Mouse (Mus musculus): ENCODE measurements around the gene Nek4. TPM values are rescaled to one million over a fixed set of nuclear protein-coding genes. Genes with fewer than 3 reads are reported as not detected.

The Nek4 gene
- polyA plus RNA-seq, 1 experiment from 2014 or later, result 8.7 TPM

- no peaks in the 10 kb centered on the region for H3K27me3 ChIP-seq (ENCODE audit: insufficient read depth, low read length)
- H3K9me3 ChIP-seq (replicated peaks; ENCODE audit: low read length), result no peaks in the 10 kb centered on the region
- 0 out of 2 replicates have a peak, but pooled peaks cover under 1% of the 10 kb centered on the region for H3K4me1 ChIP-seq (replicated peaks; ENCODE audit: insufficient read depth, low read length)
- no peak overlapping the region for H3K4me2 ChIP-seq (ENCODE audit: low read length)
- WGBS, result 15% methylated on average over 1 of the region's 1 CpGs
- H3K27ac ChIP-seq, result no peak overlapping the region
- ATAC-seq (replicated peaks; ENCODE audit: low FRiP score, low read depth), result no peak
- peaks cover 24% of the 10 kb centered on the region for H3K36me3 ChIP-seq (ENCODE audit: insufficient read depth, low read length)
- no peak for TF ChIP-seq CTCF (IDR thresholded peaks at IDR 0.05; ENCODE audit: low read depth)
- no peak overlapping the region for H3K9ac ChIP-seq (ENCODE audit: low read depth, low read length)
- peak; percentile 9 for DNase-seq (ENCODE audit: low spot score)
- no peak overlapping the region for H3K4me3 ChIP-seq (replicated peaks; ENCODE audit: low read depth, low read length)
Measured at GRCm38 (mm10) chr14:31022579-31022978, 71.4 kb downstream of the Nek4 start.

- no peak for DNase-seq (ENCODE audit: low spot score)
- 77% methylated on average over 3 of the region's 3 CpGs for WGBS
- no peak overlapping the region for H3K4me3 ChIP-seq (replicated peaks; ENCODE audit: low read depth, low read length)
Measured at GRCm38 (mm10) chr14:31025785-31026184, 74.6 kb downstream of the Nek4 start.

More at GRCm38 (mm10) chr14:31025785-31026184, 74.6 kb downstream of the Nek4 start:
- H3K4me2 ChIP-seq (ENCODE audit: low read length), result no peak overlapping the region
- peaks cover 36% of the 10 kb centered on the region for H3K36me3 ChIP-seq (ENCODE audit: insufficient read depth, low read length)
- H3K27ac ChIP-seq, result no peak overlapping the region
- H3K9me3 ChIP-seq (replicated peaks; ENCODE audit: low read length), result no peaks in the 10 kb centered on the region
- TF ChIP-seq CTCF (IDR thresholded peaks at IDR 0.05; ENCODE audit: low read depth), result peak; percentile 56
- no peak for ATAC-seq (replicated peaks; ENCODE audit: low FRiP score, low read depth)
- H3K4me1 ChIP-seq (replicated peaks; ENCODE audit: insufficient read depth, low read length), result no peaks in the 10 kb centered on the region
- no peak overlapping the region for H3K9ac ChIP-seq (ENCODE audit: low read depth, low read length)
- H3K27me3 ChIP-seq (ENCODE audit: insufficient read depth, low read length), result no peaks in the 10 kb centered on the region

Other genes with a start within 250 kb of the Nek4 start
- gene Sfmbt1, start 236.5 kb upstream of the Nek4 start, polyA plus RNA-seq (2015; fragmentation: Nextera tagmentation; extraction: Ambion mirVana), result 10.9 and 12.0 TPM in 2 replicates
- gene Tmem110, start 125.8 kb upstream of the Nek4 start, polyA plus RNA-seq (2015; fragmentation: Nextera tagmentation; extraction: Ambion mirVana), result 22.6 and 23.4 TPM in 2 replicates
- gene Mustn1, start 72.2 kb upstream of the Nek4 start, polyA plus RNA-seq (2015; fragmentation: Nextera tagmentation; extraction: Ambion mirVana), result 6.6 and 8.1 TPM in 2 replicates
- gene Itih4, start 64.9 kb upstream of the Nek4 start, polyA plus RNA-seq (2015; fragmentation: Nextera tagmentation; extraction: Ambion mirVana), result 0.17 and 0.26 TPM in 2 replicates
- 0.53 and 0.75 TPM in 2 replicates for gene Itih3, start 27.6 kb upstream of the Nek4 start, polyA plus RNA-seq (2015; fragmentation: Nextera tagmentation; extraction: Ambion mirVana)
- 0.34 and 0.41 TPM in 2 replicates for gene Itih1, start 8.1 kb upstream of the Nek4 start, polyA plus RNA-seq (2015; fragmentation: Nextera tagmentation; extraction: Ambion mirVana)
- gene Glt8d1, start 50.0 kb downstream of the Nek4 start, polyA plus RNA-seq (2015; fragmentation: Nextera tagmentation; extraction: Ambion mirVana), result 63.2 and 64.3 TPM in 2 replicates
- 541 and 596 TPM in 2 replicates for gene Spcs1, start 50.3 kb downstream of the Nek4 start, polyA plus RNA-seq (2015; fragmentation: Nextera tagmentation; extraction: Ambion mirVana)
- 67.3 and 75.8 TPM in 2 replicates for gene Pbrm1, start 67.8 kb downstream of the Nek4 start, polyA plus RNA-seq (2015; fragmentation: Nextera tagmentation; extraction: Ambion mirVana)
- 96.3 and 99.5 TPM in 2 replicates for gene Gnl3, start 67.8 kb downstream of the Nek4 start, polyA plus RNA-seq (2015; fragmentation: Nextera tagmentation; extraction: Ambion mirVana)
- gene Smim4, start 177.6 kb downstream of the Nek4 start, polyA plus RNA-seq (2015; fragmentation: Nextera tagmentation; extraction: Ambion mirVana), result 210 and 212 TPM in 2 replicates
- gene Nt5dc2, start 179.7 kb downstream of the Nek4 start, polyA plus RNA-seq (2015; fragmentation: Nextera tagmentation; extraction: Ambion mirVana), result 201 and 204 TPM in 2 replicates
- gene Stab1, start 217.3 kb downstream of the Nek4 start, polyA plus RNA-seq (2015; fragmentation: Nextera tagmentation; extraction: Ambion mirVana), result 26.4 and 27.8 TPM in 2 replicates